Mouse (Mus musculus) right cerebral cortex, postnatal 25 days (tissue): ENCODE results near the gene Mif4gd.

Source experiments
- DNase-seq: peaks from one replicate; pipeline ENCODE4 v3.0.0; 2022

Mif4gd gene

GRCm38 (mm10) chr11:115564064-115564809, 48.5 kb downstream of the Mif4gd start, which contains the start of gene Nup85:
Nup85 (plus strand) TSS chr11:115564434.
- peak; percentile 93 for DNase-seq

DNA sequence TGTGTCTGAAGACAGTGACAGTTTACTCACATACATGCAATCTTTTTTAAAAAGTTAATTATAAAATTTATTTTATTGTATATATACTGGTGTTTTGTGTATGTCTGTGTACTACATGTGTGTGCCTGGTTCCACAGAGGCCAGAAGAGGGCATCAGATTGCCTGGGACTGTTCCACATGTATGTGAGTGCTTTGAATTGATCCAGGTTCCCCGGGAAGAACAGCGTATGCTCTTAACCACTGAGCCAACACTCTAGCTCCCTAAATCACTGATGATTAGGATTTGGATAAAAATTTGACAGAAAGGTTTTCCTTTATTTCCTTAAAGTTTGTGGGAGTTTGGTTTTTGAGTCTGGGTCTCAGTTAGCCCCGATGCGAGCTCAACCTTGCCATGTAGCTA, 49.4 kb downstream of the Mif4gd start:
- DNase-seq, result no peak
